Mouse (Mus musculus) adrenal gland, postnatal 0 days (tissue): ENCODE results near the gene Dcaf6. TPM values are rescaled to one million over a fixed set of nuclear protein-coding genes. Genes with fewer than 3 reads are reported as not detected.

Experiments used
- polyA plus RNA-seq: library from polyadenylated mRNA; unstranded; fragments of >200 nt; fragmentation: Nextera tagmentation; extraction: Ambion mirVana; gene quantifications from 2 replicates; pipeline ENCODE4 v1.2.1, GENCODE M21; 2015

The Dcaf6 gene
- polyA plus RNA-seq: 12.7 and 14.0 TPM in 2 replicates

GRCm38 (mm10) chr1:165460360-165460800, at the start of gene Dcaf6, which contains the start of gene Mpc2:
Gene Dcaf6 (minus strand): TSS chr1:165460475.
Gene Mpc2 (plus strand): TSS chr1:165460637.

GRCm38 (mm10) chr1:165484688-165485233, 24.5 kb upstream of the Dcaf6 start, which contains the start of gene Adcy10:
Gene Adcy10 (plus strand): TSS chr1:165485183.

DNA sequence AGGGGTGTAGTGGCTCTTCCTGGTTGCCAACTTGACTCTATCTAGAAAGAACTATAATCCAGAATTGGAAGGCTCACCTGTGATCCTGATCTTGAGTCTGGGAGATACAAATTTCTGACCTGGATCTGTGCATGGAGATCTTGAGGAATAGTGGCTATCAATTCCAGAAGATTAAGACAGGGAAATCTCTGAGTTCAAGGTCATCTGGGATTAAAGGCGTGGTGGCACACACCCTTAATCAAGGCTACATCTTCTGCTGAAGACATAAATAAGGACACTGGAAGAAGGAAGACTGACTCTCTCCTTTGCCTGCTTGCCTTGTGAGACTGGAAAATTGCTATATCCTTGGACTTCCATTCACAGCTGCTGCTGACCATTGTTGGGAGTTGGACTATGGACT, 164.8 kb downstream of the Dcaf6 start, which contains the start of gene Gpr161:
Gene Gpr161 (plus strand): TSS at position 301 of the 400 bp plus-strand sequence.

Other genes starting within 250 kb of the Dcaf6 start
- 86.3 and 112 TPM in 2 replicates for gene Tiprl, start 223.5 kb downstream of the Dcaf6 start, polyA plus RNA-seq
- 0.39 and 0.54 TPM in 2 replicates for gene Gpr161, start 164.7 kb downstream of the Dcaf6 start, polyA plus RNA-seq
- 277 and 288 TPM in 2 replicates for gene Mpc2, start 162 bp upstream of the Dcaf6 start, polyA plus RNA-seq
- gene Adcy10, start 24.7 kb upstream of the Dcaf6 start, polyA plus RNA-seq: 0.03 TPM in 1 of 2 replicates, not detected in the other
- gene Mpzl1, start 174.1 kb upstream of the Dcaf6 start, polyA plus RNA-seq: 80.5 and 83.6 TPM in 2 replicates
- 20.3 TPM in 2 replicates for gene Rcsd1, start 249.3 kb upstream of the Dcaf6 start, polyA plus RNA-seq